Mouse (Mus musculus): ENCODE data around the gene Serpinc1. TPM values are rescaled to one million over a fixed set of nuclear protein-coding genes. Genes with fewer than 3 reads are reported as not detected.

The Serpinc1 gene
- polyA plus RNA-seq (2015; fragmentation: Nextera tagmentation; extraction: Ambion mirVana): 51.1 and 80.0 TPM in 2 replicates

GRCm38 (mm10) chr1:160978071-160978735 lies at the start of gene Serpinc1:
Serpinc1 (plus strand) TSS chr1:160978585.

GRCm38 (mm10) chr1:161034435-161035280 lies 56.3 kb downstream of the Serpinc1 start, which contains the start of gene Zbtb37:
Zbtb37 (minus strand) TSS chr1:161034849.

Other genes with a start within 250 kb of the Serpinc1 start
- 10.9 and 11.1 TPM in 2 replicates for gene Rabgap1l, start 185.4 kb upstream of the Serpinc1 start, polyA plus RNA-seq (2015; fragmentation: Nextera tagmentation; extraction: Ambion mirVana)
- 4.3 and 4.8 TPM in 2 replicates for gene Rc3h1, start 72.2 kb upstream of the Serpinc1 start, polyA plus RNA-seq (2015; fragmentation: Nextera tagmentation; extraction: Ambion mirVana)
- 4.7 and 5.9 TPM in 2 replicates for gene Zbtb37, start 56.3 kb downstream of the Serpinc1 start, polyA plus RNA-seq (2015; fragmentation: Nextera tagmentation; extraction: Ambion mirVana)
- gene Dars2, start 92.1 kb downstream of the Serpinc1 start, polyA plus RNA-seq (2015; fragmentation: Nextera tagmentation; extraction: Ambion mirVana): 21.3 and 35.2 TPM in 2 replicates
- gene Cenpl, start 92.1 kb downstream of the Serpinc1 start, polyA plus RNA-seq (2015; fragmentation: Nextera tagmentation; extraction: Ambion mirVana): 12.2 and 12.8 TPM in 2 replicates
- 8.7 and 10.3 TPM in 2 replicates for gene Klhl20, start 152.9 kb downstream of the Serpinc1 start, polyA plus RNA-seq (2015; fragmentation: Nextera tagmentation; extraction: Ambion mirVana)
- gene Ankrd45, start 164.1 kb downstream of the Serpinc1 start, polyA plus RNA-seq (2015; fragmentation: Nextera tagmentation; extraction: Ambion mirVana): 2.5 and 3.6 TPM in 2 replicates
- 0.24 and 0.33 TPM in 2 replicates for gene Tex50, start 180.7 kb downstream of the Serpinc1 start, polyA plus RNA-seq (2015; fragmentation: Nextera tagmentation; extraction: Ambion mirVana)

Data from adrenal gland, postnatal 0 days (tissue).